Mouse (Mus musculus): ENCODE data around the gene Gan.

DNA sequence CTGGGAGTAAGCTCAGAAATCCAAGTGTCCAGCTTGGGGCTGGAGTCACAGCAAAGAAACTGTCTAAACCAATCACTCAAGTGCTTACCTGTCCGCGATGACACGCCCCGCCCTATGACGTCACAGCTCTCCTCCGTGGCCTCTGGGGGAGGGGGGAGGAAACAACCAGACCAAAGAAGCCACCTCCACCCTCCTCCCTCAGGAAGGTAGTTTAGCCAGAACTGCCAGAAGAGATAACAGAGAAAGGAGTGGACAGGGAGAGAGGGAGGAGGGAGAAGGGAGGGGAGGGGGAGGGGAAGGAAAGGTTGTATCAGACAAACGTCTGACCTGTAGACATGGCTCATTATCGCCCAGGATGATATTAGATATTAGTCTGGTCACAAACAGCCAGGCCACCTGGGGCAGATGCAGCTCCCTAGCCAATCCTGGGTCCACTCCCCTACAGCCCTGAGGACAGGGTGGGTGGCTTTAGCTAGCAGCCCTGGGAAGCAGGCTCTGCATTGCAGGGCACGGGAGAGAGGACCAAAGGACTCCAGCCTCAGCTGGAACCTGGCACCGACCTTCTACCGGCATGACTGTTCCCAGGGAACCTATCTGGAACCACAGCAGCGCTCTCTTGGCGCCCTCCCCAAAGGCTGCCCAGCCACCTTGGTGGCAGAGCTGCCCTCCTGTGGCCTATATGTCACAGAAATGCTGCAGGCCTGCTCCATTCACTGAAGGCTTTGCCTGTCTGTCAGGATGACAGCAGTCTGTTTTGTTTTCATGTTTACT, 42.1 kb upstream of the Gan start:
- no peak; the same call in 1 of the 2 replicates for TF ChIP-seq CTCF (IDR thresholded peaks at IDR 0.05; ENCODE audit: borderline replicate concordance, insufficient read depth, low read depth, low read length)
- TF ChIP-seq POLR2A (IDR thresholded peaks at IDR 0.05; ENCODE audit: borderline replicate concordance, insufficient read depth, low read length), result no peak
